Mouse (Mus musculus): ENCODE measurements around the gene Ankrd13b.

Ankrd13b gene

DNA sequence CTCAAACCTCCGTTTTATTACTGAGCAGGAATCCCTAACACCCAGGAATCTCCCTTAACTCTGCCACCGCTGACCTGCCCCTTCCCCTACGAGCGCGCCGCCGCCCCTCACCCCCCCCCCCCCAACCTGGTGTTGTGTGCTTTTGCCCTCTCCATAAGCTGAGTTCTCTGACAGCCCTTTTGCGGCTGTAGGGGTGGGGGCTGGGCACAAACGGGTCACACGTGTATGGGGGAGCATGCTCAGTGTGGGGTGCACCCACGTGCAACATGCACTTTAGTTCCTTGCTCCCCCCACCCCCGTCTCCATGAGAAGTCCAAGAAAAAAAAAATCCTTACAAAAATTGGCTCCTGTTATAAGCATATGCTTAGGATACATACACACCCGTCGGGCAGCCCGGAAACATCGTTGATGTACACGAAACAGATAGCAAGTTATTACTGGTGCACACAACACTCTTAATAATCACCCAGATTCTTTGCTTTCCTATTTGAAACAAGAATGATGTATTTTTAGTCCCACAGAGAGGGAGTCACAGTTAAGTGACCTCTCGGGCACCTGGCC, 2.9 kb upstream of the Ankrd13b start:
- in situ Hi-C loops (cut with MseI, MboI), result no loop called here

DNA sequence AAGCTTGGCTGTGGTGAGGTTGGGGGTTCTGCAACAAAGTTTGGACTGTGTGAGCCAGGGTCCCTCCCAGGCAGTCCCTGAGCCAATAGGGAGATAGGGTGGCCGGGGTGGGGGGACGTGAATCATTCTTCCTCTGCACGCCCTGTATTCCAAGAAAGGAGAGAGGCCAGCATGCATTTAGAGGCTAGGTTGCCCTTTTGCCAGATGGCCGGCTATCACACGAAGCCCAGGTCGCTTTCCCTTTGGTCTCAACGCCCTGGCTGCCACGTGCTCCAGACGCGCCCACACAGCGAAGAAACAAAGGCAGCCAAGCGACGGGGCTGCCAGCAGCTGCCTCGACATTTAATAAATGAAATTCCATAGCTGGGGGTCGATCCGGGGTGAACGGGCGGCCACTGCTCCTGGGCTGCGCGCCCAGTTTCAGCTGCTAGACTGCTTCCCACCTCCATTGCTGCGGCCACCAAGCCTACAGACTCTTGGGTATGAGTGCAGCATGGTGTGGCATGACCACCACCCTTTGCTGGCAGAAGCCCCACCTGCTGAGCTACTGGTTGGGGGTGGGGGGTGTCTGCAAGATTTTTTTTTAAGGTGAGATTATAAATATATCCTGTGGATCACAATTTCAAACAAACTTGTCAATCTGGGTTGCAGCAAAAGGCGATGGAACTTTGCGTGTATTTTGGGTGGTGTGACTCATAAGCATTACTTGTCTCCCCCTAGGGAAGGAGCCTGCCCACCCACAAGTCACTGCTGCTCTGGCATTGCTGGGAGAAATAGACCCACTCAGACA, 2.2 kb upstream of the Ankrd13b start:
- in situ Hi-C loops (cut with MseI, MboI), result no loop called here

DNA sequence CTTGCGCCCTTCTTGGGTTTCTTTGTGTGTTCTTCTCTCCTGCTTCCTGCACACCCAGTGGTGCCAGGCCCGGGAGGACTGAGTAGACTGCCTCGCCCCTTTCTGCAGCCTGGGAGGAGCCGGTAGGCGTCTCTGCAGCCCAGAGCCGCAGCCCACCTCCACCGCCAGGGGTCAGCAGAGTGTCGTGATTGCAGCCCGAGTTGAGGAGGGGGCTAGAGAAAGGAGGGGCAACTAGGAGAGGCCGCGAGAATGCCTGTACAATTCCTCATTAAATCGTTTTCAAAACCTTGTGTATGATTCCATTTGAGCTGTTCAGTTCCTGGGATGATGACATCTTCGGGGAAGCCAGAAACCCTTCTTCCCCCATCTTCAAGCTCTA, 1.6 kb upstream of the Ankrd13b start:
- in situ Hi-C loops (cut with MseI, MboI), result no loop called here

DNA sequence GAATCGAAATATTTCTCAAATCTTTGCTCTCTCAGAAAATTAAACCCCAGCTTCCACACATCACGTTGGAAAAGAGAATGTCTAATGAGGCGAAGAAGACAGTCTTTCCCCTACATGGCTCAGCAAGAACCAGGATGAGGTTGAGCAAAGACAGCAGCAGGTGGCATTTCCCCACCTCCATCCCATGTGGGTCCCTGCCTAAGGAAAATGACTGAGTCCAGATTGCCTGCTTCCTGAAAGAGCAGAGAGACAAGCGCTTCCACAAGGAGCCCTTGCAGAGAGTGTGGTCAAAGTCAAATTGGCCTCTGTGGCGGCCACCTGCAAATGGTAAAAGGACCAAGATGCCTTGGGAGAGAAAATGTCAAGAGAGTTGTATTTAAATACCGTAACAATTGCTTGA, 973 bp upstream of the Ankrd13b start:
- in situ Hi-C loops (cut with MseI, MboI), result no loop called here

DNA sequence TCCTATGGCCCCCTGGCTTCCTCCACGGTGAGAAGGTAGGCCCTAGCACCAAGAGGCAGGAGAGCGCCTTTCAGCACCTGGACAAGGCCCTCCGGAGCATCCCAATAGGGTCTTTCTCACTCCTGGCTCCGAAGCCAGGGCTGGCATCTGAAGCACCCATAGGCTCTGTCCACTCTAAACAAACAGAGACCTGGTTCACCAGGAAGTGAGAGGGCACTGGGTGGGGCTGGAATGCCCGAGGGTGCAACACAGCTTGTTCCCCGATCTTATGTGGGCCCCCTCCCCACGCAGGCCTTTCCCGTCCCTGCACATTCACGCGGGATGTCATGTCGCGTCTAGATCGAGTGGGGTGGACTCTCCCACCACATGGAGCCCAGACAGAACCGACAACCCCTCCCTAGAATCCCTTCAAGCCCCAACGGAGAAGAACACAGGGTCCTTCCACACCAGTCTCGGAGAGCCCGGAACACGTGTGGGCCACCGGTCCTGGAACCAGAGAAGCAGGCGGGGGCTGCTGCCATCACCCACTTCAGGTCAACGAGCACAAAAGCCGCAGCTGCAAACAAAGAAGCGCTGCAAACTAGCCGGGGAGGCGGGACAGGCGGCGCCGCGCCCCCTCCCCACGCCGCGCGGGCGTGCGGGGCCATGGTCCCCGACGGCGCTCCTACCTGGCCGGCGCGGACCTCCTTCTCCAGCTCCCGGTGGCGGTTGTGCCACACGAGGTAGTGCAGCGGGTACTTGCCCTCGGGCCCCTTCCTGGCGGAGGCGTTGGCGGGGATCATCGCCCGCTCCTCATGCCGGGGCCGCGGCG, 502 bp downstream of the Ankrd13b start:
- in situ Hi-C loops (cut with MseI, MboI), result no loop called here

DNA sequence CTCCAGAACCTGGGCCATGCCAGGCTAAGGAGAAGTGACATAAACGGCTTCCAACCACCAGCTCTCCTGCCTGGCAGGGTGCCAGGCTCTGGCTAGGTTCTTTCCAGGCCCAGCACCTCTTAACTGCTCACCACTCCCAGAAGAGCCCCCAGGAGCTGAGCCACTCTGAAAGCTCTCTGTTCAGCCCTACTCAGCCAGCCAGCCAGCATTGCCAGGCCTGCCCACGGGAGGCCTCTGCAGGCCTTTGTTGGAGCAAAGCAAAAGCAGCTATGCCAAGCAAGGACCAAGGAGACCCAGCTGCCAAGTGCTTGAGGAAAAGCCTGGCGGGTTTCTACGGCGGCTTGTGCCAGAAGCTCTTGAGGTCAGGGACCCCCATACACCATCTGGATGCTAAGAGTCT, 2.7 kb downstream of the Ankrd13b start:
- in situ Hi-C loops (cut with MseI, MboI), result no loop called here

DNA sequence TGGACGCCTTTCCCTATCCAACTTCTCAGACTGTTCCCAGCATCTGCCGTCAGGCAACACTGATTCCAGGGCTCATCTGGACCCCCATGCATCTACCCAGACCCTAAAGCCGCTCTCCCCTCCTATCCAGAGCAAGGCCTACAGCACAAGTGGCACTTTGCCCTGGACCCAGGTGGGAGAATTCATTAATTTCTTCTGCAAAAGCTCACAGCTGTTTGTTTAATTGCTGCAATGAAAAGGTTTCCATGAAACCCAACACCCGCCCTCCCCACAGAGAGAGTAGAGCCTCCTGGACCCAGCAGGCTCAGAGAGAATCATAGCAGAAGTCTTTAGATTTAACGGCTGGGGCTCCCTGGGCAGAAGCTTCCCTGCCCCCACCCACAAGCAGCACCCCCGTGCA, 4.2 kb downstream of the Ankrd13b start:
- in situ Hi-C loops (cut with MseI, MboI), result no loop called here

DNA sequence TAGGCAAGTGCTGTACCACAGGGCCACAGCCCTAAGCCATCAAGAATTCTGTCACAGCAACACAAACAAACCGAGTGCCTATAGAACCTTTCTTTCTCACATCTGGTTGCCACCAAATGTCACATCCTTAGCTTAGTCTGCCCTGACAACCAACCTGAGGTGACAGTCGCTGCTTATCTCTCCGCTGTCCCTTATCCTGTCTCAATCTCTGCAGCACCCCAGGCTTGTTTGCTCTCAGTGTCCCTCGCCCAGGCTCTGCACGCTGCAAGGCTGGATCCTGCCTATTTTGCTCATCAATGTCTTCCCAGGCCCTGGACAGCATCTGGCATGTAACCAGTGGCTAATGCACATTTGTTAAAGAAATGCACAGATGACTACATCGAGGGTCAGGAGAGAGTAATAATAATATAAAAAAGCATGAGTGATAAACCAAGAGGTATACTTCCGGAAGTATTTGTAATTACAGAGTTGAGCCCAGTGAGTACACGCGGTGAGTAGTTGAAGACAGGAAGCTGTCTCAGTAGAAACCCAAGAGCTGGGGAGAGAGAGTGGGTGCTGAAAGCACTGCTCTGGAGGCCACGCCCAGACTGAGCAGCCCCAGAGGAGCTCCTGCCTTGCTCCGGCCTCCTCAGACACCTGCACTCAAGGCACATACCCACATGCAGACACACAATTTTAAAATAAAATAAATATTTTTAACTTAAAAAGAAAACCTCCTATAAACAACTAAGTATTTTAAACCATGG, 5.8 kb downstream of the Ankrd13b start:
- in situ Hi-C loops (cut with MseI, MboI), result no loop called here

DNA sequence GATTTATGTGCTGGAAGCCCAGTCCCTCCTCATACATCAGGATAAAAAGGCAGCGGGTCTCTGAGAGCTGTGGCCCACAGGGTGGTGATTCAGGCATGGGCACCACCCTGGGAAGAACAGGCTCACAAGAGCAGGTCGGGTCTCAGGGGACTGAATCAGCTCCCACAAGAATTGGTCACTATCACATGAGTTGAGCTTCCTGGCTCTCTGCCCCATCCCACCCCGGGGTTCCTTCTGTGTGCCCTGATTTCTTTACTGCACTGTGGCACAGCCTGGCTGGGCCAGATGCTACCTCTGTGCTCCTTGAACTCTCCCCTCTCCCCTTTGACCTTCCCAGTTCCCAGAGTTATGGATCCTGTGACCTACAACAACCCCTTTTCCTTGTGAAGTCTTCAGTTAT, 6.4 kb downstream of the Ankrd13b start:
- in situ Hi-C loops (cut with MseI, MboI), result no loop called here

DNA sequence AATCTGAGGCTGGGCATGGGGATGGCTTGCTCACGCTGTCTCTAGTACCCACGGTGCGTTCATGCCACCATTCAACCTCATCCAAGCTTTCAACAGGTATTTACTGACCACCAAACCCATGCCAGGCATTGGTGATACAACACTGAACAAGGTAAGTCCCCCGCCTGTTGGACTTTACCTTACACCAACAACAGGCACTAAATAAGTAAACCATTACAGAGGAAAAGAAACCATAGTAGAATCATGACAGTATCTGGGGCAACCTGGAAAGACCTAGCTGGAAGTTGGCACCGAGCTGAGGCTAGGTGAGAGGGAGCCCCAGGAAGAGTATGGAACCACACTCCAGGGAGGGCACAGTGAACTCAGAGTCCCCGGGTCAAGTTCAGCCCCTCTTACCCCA, 12.6 kb downstream of the Ankrd13b start:
- in situ Hi-C loops (cut with MseI, MboI), result no loop called here

DNA sequence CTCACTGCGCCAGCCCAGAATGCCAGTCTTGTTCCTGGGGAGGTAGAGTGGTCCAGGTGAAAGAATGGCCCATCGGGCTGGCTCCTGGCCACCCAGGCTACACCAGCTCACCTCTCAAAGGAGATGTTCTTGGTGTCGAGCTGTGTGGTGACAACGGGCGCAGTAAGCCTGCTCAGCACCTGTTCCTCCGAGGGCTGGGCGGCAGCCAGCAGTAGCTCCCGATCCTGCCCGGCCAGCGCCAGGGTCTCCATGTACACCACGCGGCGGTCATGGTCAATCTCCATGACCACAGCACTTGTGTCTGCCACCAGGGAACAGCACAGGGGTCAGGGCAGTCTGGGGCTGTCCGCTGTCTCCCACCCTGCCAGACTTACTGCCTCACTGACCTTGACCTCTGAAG, 13.3 kb downstream of the Ankrd13b start:
- in situ Hi-C loops (cut with MseI, MboI), result no loop called here

DNA sequence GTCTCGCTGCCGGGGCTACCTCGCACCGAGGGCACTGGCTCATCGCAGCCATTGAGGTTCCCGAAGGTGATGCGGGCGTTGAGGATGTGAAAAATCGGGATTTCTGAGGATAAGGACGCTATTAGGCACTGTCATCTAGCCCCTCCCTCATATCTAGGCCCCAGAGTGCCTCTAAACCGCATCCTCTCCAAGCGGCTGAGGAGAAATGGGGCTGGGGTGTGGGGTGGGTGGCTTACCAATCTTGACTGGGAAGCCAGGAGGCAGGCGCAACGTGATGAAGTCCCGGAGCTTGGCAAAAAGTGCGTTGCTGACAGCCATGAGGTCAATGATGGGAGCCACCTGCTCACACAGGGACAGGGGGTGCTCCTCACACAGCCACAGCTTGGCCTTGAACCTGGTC, 16.7 kb downstream of the Ankrd13b start:
- in situ Hi-C loops (cut with MseI, MboI), result no loop called here

DNA sequence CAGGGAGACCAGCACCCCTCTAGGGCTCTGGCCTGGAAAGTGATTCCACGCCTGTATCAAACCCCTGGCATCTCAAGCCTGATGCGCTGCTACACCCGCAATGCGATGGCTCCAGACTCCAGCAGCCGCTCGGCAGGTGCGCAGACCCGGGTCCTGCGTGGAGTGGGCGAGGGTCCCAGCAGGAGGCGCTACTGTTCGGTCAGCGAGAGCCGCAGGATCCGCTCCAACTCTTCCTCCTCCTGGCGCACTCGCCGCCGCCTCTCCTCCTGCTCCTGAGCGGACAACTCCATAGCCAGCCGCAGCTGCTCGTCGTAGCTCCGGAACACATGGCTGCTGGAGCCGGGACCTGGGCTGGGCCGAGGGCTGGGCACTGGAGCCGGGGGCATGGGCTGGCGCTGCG, 18.1 kb downstream of the Ankrd13b start:
- in situ Hi-C loops (cut with MseI, MboI), result no loop called here

DNA sequence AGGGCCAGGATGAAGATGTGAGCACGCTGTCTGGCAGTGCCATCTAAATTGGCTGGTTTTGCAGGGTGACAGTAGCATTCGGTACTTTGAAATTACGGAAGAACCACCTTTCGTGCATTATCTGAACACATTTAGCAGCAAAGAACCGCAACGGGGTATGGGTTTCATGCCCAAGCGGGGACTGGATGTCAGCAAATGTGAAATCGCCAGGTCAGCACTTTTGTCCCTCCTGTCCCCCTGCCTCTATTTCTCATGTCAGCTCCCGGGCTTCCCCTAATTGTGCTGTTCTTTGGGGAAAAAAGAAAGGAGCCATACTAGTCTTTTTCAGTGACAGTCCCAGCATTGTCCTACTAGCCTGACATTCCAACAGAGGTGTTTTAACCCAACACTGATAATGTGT, 21.1 kb downstream of the Ankrd13b start:
- in situ Hi-C loops (cut with MseI, MboI), result no loop called here

DNA sequence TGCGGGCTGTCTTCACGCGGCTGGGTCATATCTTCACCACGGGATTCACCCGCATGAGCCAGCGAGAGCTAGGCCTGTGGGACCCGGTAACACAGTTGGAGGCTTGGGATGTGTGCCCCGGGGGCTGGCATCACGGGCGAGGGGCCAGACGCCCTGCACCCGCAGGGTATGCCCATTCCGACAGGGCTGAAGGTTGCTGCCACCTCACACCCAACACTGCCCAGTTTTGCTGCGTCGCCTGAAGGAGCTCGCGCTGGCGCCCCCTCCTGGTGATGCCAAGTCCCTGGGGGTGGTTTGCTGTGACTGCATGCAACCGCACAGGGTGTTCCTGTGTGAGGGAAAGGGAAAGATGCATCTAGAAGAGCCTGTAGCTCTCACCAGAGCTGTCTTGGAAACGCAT, 21.7 kb downstream of the Ankrd13b start:
- in situ Hi-C loops (cut with MseI, MboI), result no loop called here

DNA sequence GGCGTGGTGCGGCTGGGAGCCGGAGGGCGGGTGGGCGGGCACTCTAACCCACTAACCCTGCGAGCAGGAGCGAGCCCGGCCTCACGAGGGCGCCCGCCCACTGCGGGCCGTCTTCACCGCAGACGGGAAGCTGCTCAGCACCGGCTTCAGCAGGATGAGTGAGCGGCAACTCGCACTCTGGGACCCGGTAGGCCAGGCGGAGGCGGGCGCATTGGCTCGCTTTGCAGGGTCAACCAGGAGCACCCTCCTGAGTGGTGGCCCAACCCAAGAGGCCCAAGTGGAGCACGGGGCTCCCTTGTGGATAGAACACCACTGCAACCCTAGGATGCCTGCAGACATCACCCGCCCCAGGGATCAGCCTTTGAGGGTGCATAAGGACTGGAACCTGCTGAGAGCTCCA, 22.3 kb downstream of the Ankrd13b start:
- in situ Hi-C loops (cut with MseI, MboI), result no loop called here

DNA sequence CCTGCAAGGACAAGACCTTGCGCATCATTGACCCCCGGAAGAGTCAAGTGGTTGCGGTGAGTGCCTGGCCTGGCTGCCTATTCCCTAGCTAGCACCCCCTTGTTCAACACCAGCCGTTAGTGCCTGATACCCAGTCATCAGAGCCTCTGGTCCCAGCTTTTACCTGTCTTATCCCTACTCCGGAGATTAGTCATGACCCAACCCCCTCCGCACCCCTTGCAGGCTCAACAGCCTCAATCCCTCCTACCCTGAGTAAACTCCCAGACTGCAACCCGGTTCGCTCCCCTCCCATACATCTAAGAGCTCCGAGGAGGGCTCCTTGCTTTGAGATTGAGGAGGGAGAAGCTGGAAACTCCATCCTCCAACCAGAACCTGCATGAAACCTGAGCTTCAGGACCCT, 22.9 kb downstream of the Ankrd13b start:
- in situ Hi-C loops (cut with MseI, MboI), result no loop called here

DNA sequence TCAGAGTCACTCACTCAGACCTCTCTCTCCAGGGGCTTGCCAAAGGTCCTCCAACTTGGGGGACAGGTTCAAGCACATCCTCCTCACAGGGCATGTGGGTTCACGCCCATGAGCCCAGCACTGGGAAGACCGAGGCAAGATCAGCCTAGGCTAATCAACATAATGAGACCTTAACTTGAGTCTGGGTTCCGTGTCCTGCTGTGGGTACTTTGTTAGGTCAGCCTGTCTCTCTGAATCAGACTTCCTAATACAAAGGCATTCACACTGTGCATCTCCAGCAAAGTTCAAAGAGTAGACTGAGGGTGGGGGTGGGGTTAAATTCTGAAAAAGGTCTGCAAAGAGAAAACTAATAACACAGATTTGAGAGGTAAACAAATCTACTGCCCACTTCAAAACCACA, 24.4 kb downstream of the Ankrd13b start:
- in situ Hi-C loops (cut with MseI, MboI), result no loop called here

DNA sequence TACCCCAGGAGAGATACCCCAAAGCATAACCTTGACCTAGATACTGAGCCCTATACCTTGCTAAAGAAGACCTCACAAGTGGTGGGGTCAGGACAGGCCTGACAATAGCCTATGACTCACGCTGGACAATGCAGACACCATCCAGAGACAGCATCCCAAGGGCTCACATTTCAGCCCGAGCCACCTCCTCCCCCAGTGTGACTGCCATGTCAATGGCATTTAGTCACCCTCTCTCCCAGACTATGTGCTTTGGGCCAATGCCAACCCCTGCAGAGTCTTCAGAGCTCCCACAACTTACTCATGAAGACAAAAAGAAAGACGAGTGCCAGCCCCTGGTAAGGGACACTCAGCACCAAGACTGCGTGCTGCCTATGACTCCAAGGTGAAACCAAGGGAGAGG, 24.8 kb downstream of the Ankrd13b start:
- in situ Hi-C loops (cut with MseI, MboI), result no loop called here

DNA sequence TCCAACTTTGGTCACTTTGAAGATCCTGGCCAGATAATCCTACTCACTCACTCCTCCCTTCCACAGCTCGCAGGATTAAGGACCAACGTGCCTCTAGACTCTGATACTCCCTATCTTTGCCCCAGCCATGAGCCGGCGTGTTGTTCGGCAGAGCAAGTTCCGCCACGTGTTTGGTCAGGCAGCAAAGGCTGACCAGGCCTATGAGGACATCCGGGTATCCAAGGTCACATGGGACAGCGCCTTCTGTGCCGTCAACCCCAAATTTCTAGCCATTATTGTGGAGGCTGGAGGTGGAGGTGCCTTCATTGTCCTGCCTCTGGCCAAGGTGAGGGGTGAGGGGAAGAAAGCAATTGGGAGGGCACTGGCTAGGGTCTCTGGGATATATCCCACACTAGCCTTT, 25.7 kb downstream of the Ankrd13b start:
- in situ Hi-C loops (cut with MseI, MboI), result no loop called here

DNA sequence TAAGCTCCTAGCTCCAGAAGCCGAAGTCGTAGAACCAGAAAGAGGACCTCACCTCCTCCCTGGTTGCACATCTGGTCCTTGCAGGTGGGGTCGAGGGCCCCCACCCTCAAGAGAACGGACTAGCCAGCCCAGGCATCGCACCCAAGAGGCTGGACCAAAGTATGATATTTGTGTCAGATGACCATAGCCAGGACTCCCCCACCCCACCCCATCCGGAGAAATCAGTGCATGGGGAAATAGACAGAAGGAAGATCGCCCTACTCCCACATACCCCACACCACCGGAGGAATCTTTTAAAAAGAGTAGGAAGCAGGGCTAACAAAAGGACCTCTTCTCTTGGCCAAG, 26.4 kb downstream of the Ankrd13b start:
- in situ Hi-C loops (cut with MseI, MboI), result no loop called here

Measured in mouse trophoblast stem cell (cell line).